Mouse (Mus musculus) liver, postnatal 0 days (tissue): Measurements from ENCODE around the gene Pfkl.

Experiments used
- CTCF ChIP-seq: sonication (generic); IDR thresholded peaks from 2 replicates; pipeline ENCODE4 v1.5.1; 2016; ENCODE audit warnings: antibody characterized with exemption, low read depth
- EP300 ChIP-seq: IDR thresholded peaks from 2 replicates; pipeline ENCODE4 v1.6.1; 2016; ENCODE audit warnings: antibody characterized with exemption, low read depth, mild to moderate bottlenecking

DNA sequence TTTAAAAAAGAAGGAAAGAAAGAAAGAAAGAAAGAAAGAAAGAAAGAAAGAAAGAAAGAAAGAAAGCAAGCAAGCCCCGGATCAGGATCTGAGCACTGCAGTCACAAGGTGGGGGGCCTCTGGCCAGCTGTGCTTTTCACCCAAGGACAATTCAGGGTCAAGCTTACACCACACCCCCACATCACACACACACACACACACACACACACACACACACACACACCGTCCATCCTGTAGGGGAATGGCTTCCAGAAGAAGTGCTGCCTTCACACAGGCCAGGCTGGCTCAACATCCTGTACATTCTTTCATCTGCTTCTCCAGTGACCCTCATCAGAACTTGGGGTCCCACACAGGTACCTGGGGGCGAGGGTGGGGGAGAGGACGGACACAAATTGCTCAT, 9.4 kb upstream of the Pfkl start:
- TF ChIP-seq EP300 (no peak), CTCF (no peak)
